Mouse (Mus musculus) frontal cortex, adult 2 months (tissue): ENCODE measurements at regions not wholly inside any gene's neighbourhood (a gene's known extent, or its start where the extent isn't known, plus 50 kb on each side); places are given as distances from the start of the nearest gene placed in this dataset.
A peak's percentile ranks its signal among the peaks of the same experiment; 100 is the strongest.

Source experiments
- DNase-seq, 2 experiments: peaks; one replicate each; pipeline ENCODE4 v3.0.0; 2022; ENCODE audit warnings: low spot score in 1 of 2; ENCODE audit errors: extremely low spot score in 1 of 2

DNA sequence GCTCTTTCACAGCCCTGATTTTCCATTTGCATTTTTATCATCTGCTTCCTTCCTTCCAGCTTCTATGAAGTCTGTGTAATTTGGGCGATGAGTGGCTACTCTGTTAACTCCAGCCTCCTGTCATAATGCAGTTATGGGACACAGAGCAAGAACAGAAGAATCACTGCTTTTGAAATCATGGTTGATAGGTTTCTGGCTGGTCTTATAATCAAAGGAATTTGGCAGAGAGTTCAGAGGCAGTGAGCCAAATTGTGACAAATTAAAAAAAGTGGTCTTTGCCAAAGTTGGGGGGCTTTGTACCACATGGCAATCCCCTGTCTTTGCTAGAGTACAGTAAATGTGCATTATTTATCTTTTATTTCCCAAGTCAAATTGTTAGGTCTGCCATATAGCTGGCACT, 1292.6 kb downstream of the Rapgef2 start:
- DNase-seq = no peak

GRCm38 (mm10) chr3:77944801-77945200, 1341.5 kb downstream of the Rapgef2 start:
- DNase-seq = no peak

DNA sequence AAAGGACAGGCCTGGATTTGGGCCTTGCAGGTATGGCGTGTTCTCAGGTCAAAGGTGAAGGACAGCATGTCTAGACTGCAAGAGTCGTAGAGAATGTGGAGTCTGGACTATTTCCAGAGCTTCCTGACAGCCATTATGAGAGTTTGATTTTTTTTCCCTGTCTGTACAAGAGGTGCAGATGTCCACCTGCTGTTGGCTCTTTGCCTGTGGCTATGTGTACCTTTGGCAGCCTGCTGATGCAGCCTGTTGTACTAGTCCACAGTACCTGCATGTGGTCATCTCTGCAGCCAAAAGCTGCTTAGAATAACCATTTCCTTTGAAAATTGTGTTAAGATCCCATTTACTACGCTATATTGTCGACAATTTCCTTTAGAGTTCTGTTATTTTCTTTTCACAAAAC, 1389.1 kb downstream of the Rapgef2 start:
- DNase-seq = no peak

GRCm38 (mm10) chr3:77887634-77888033, 1398.7 kb downstream of the Rapgef2 start:
- DNase-seq = no peak

- no peak for DNase-seq
Measured at GRCm38 (mm10) chr3:77848717-77849241, 1437.5 kb downstream of the Rapgef2 start.

GRCm38 (mm10) chr3:77832230-77832805, 1454.0 kb downstream of the Rapgef2 start:
- no peak for DNase-seq

DNA sequence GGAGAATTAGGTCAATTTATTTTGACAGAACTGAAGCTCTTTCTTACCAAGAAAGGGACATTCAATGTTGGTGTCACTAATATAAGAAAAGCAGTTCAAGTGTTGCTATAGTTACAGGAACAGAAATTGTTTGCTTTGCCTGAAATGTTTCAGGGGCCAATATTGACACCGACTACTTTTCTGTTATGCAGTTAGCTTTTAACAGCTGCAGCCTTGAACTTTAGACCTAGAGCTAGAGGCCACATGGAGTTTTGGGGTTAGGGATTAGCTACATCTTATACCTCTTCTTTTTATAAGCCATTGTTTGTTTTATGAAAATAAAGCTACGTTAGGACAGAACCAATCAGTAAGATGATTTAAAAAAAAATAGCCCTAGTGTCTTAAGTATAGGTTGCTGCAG, 1454.6 kb downstream of the Rapgef2 start:
- DNase-seq = no peak

GRCm38 (mm10) chr3:77831256-77831655, 1455.1 kb downstream of the Rapgef2 start:
- no peak for DNase-seq

GRCm38 (mm10) chr3:77830219-77830618, 1456.1 kb downstream of the Rapgef2 start:
- peak in 1 of 2 experiments; percentile 3 for DNase-seq

GRCm38 (mm10) chr3:77800776-77801175, 1485.5 kb downstream of the Rapgef2 start:
- DNase-seq = no peak

DNA sequence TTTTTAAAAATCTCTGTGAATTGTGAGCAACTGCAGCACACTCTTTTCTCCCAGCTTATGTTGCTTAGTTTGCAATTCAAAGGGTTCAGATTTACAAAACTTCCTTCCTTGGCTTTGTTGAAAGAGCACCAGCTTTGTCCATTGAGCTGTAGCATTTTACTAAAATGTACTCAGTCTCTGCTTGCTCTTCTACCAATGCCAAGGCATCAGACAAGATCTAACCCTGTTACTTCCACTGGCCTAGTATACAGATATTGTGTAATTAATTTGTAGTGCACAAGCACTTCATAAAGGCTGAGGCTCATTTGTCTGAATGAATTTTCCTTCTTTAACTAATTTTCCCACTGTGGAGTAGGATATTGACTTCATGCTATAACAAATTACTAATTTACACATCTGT, 1504.5 kb downstream of the Rapgef2 start:
- no peak for DNase-seq

DNA sequence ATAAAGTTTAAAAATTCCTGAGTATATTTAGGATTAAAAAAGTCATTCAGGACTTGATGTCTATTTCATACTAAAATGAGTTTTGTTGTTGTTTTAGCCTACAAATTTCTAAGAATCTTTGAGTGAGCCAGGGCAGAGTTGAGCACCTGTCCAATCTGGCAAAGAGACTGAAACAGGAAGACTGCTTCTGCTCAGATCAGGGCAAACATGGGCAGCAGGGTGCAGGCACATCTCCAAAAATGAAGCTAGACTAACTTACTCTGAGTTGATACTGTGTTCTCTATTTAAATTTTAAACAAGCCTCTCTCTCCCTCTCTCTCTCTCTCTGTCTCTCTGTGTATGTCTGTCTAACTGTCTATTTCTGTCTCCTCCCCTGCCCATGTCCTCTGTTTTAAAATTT, 1505.0 kb downstream of the Rapgef2 start:
- no peak for DNase-seq

DNA sequence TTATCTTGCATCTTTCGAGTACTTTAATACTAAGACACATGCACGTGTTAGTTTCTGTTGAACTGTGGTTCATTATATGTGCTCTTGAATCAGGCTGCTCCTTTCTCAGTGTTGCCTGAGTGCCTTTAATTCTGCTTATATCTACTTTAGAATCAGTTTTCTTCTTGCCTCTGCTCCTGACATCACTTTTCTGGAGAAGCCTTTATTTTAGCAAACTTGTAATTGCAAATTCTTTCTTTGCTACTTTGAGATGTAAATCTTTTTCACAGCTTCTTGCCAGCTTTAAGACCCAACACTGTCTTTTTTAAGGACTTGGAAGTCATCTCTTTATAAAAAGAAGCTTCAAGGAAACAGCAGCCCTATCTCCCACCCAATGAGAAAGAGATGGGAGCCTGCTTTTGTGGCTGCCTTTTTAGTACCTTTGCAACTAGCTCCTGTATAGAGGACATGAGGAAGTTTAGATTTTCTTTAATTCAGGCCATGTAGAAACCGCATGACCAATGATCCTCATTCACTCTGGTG, 1527.4 kb downstream of the Rapgef2 start:
- DNase-seq = peak in 1 of 2 experiments; percentile 22

- DNase-seq = no peak
Measured at GRCm38 (mm10) chr3:77758295-77758694, 1528.0 kb downstream of the Rapgef2 start.

GRCm38 (mm10) chr3:77742146-77742545, 1544.2 kb downstream of the Rapgef2 start:
- DNase-seq = peak in 1 of 2 experiments; percentile 9

DNA sequence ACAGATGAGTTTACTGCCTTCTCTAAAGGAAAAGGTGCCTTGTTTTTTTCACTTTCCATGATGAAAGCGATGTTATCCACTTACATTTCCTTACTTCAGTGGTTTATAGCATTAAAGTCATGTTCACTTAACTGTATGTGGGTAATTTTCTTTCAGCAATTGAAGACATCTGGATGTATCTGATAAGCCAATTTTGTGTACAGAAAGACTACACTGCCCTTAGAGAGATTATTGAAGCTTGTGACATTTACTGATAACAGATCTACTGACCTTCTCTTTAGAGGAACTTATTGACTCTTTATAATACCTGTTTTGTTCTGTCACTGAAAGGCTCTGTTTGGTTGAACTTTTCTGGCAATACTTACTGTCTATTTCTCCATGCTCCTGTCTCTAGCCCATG, 1568.5 kb downstream of the Rapgef2 start:
- no peak for DNase-seq

- no peak for DNase-seq
Measured at GRCm38 (mm10) chr3:77695571-77695970, 1590.7 kb downstream of the Rapgef2 start.

- no peak for DNase-seq
Measured at GRCm38 (mm10) chr3:77666366-77666765, 1592.3 kb downstream of the Fstl5 start.

DNA sequence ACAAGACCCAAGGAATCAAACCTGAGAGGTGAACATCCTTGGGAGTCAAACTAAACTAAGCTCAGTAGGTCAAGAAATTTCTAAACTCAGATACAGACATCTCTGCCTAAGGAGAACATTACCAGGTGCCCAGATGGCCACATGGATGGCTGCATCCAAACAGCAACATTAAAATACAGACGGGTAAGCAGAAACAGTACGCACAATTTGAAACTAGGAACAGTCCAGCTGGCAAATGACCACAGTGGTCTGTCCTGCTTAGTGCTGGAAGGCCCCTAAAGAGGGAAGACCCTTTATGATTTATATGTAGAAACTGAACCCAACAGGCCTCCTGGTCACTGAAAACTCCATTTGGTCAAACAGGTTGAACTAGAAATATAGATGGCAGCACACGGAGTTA, 1579.8 kb downstream of the Fstl5 start:
- no peak for DNase-seq
